Mouse (Mus musculus): ENCODE measurements around the gene Caln1.

DNA sequence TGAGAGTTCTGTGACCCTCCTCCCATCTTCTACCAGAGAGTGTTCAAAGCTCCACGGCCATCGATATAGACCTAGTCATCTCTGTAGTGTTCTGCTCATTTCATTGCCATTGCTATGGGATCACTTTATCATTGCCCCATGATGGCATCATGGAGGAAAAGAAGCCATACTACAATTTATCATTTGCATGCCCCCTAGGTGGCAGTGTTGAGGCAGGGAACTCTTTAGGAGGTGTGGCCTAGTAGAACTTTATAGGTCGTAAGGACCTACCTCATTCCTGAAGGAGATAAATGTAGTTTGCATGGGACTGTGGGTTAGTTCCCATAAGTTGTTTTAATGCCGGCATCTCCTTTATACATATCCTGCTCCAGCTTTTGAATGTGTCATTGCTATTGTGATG is 217.0 kb downstream of the Caln1 start:
- TF ChIP-seq CTCF (IDR thresholded peaks at IDR 0.05; ENCODE audit: borderline replicate concordance, extremely low read depth, insufficient read depth, insufficient read length): no peak
- TF ChIP-seq POLR2A (IDR thresholded peaks at IDR 0.05; ENCODE audit: borderline replicate concordance, extremely low read depth, insufficient read depth, insufficient read length, poor library complexity, severe bottlenecking): no peak
